ENCODE assay signal across 22 mouse cellular contexts in the genomic region with DNA sequence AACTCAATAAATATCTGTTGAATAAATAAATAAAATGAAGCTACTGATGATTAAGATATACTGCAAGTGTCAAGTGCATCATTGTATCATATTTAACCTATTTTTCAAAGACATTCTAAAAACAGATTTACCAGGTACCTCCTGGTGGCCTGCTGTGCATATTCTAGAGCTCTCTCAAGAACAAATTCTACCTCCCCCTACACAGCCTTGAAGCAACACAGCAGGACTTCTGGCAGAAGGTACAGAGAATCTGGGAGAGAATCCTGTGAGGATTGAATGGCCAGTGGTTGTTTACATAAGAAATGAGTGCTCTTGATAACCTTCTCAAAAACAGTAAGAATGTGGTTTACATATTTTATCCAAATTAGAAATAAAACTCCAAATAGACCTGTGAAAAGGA.
"Had no signal": no experiment of that assay in that cellular context is flagged by ENCODE, and none has a peak within 500 bp of the region (broad histone marks: within the 10 kb centered on the region; RNA-seq: fewer than 3 reads in every experiment).

No protein-coding gene starts in this region.

- H3K4me3 ChIP-seq: kidney, embryonic 15.5 days; left cerebral cortex, adult 2 months; limb, embryonic 12.5 days; limb, embryonic 15.5 days; lung, embryonic 15.5 days; midbrain, embryonic 12.5 days; midbrain, embryonic 15.5 days; neural tube, embryonic 12.5 days; neural tube, embryonic 15.5 days had no signal

- DNase-seq: kidney, adult 8-10 months; kidney, postnatal 10 days; kidney, postnatal 36 days; left cerebral cortex, postnatal 4 days; liver, postnatal 0 days; lung, postnatal 14 days; right cerebral cortex, adult 18-20 months; thymus, adult 2 months; thymus, postnatal 14 days; thymus, postnatal 4 days had no signal

- ATAC-seq: liver, postnatal 0 days; midbrain, embryonic 15.5 days had no signal

- H3K27ac ChIP-seq: kidney, embryonic 15.5 days; left cerebral cortex, adult 2 months; limb, embryonic 12.5 days; limb, embryonic 15.5 days; liver, embryonic 14.5 days; lung, embryonic 15.5 days; macrophage; midbrain, embryonic 12.5 days; midbrain, embryonic 15.5 days; neural tube, embryonic 12.5 days; neural tube, embryonic 15.5 days; stomach, postnatal 0 days had no signal

- H3K27me3 ChIP-seq: kidney, embryonic 15.5 days; limb, embryonic 12.5 days; limb, embryonic 15.5 days; lung, embryonic 15.5 days; midbrain, embryonic 12.5 days; midbrain, embryonic 15.5 days; neural tube, embryonic 12.5 days; neural tube, embryonic 15.5 days had no signal

- H3K4me1 ChIP-seq: kidney, embryonic 15.5 days; limb, embryonic 12.5 days; limb, embryonic 15.5 days; lung, embryonic 15.5 days; midbrain, embryonic 12.5 days; midbrain, embryonic 15.5 days; neural tube, embryonic 12.5 days; neural tube, embryonic 15.5 days had no signal
